In genomic region chr12:79942563-79943131, GRCm38 (mm10) we compare ENCODE assay signal across 12 mouse cellular contexts.
A peak's percentile ranks its signal among the peaks of the same experiment; 100 is the strongest.
DNase-seq lines count a peak whose midpoint lies in the region; ATAC-seq and TF ChIP-seq lines count a peak whose summit lies in the region.
"Had no signal": no experiment of that assay in that cellular context is flagged by ENCODE, and none has a peak within 500 bp of the region (broad histone marks: within the 10 kb centered on the region; RNA-seq: fewer than 3 reads in every experiment).

No protein-coding gene starts in this region.

- DNase-seq in heart, adult 9 months (ENCODE audit: low spot score in 2 of 2), result peak; percentile 68 to 70
- DNase-seq in heart, postnatal 4 days, result no peak
- peak; percentile 62 for DNase-seq in NIH3T3 (ENCODE audit: low read depth)
- DNase-seq in gastrocnemius, adult 2 months, result peak; percentile 68
- DNase-seq in layer of hippocampus, postnatal 14 days (ENCODE audit: low spot score in 2 of 2), result no peak
- no peak for DNase-seq in midbrain, postnatal 0 days (ENCODE audit: low spot score)
- DNase-seq: cerebellum, postnatal 10 days; thymus, adult 18-20 months had no signal

- H3K27me3 ChIP-seq in limb, embryonic 13.5 days, result no peaks in the 10 kb centered on the region
- H3K27me3 ChIP-seq in midbrain, postnatal 0 days (ENCODE audit: insufficient read depth, low read length), result no peaks in the 10 kb centered on the region

- TF ChIP-seq CTCF in gastrocnemius, adult 2 months (IDR thresholded peaks at IDR 0.05), result no peak
- no peak for TF ChIP-seq CTCF in midbrain, postnatal 0 days (IDR thresholded peaks at IDR 0.05)

- peaks cover 42% of the 10 kb centered on the region for H3K4me1 ChIP-seq in limb, embryonic 13.5 days
- H3K4me1 ChIP-seq in midbrain, postnatal 0 days (ENCODE audit: insufficient read depth, low read length), result no peaks in the 10 kb centered on the region

- peak; percentile 45; the same call in 1 of the 2 replicates for ATAC-seq in limb, embryonic 13.5 days (ENCODE audit: low FRiP score, low read depth)
- ATAC-seq in erythroblast, adult 5-6 weeks (replicated peaks; ENCODE audit: low FRiP score, poor library complexity, severe bottlenecking), result no peak
- ATAC-seq in midbrain, postnatal 0 days (ENCODE audit: low FRiP score), result no peak
- ATAC-seq: forebrain, embryonic 14.5 days; hindbrain, postnatal 0 days had no signal

- peak overlapping the region; percentile 79 for H3K27ac ChIP-seq in gastrocnemius, adult 2 months
- peak overlapping the region; percentile 76 for H3K27ac ChIP-seq in limb, embryonic 13.5 days
- H3K27ac ChIP-seq in midbrain, postnatal 0 days (ENCODE audit: low read depth, low read length), result no peak overlapping the region

- 13% methylated on average over 10 of the region's 10 CpGs for WGBS in limb, embryonic 13.5 days
- 66% methylated on average over 10 of the region's 10 CpGs for WGBS in midbrain, postnatal 0 days

- H3K9ac ChIP-seq in limb, embryonic 13.5 days, result no peak overlapping the region
- H3K9ac ChIP-seq in midbrain, postnatal 0 days (replicated peaks; ENCODE audit: low read length, poor library complexity, severe bottlenecking), result no peak overlapping the region

- no peaks in the 10 kb centered on the region for H3K36me3 ChIP-seq in limb, embryonic 13.5 days
- H3K36me3 ChIP-seq in midbrain, postnatal 0 days (ENCODE audit: insufficient read depth, low read length), result no peaks in the 10 kb centered on the region

- intact Hi-C loops in gastrocnemius, adult 2 months (cut with DNase I), result no loop called here

- no peak overlapping the region for H3K4me3 ChIP-seq in gastrocnemius, adult 2 months
- no peak overlapping the region for H3K4me3 ChIP-seq in limb, embryonic 13.5 days
- H3K4me3 ChIP-seq in midbrain, postnatal 0 days (ENCODE audit: low read depth, low read length), result no peak overlapping the region

- H3K4me2 ChIP-seq in limb, embryonic 13.5 days (replicated peaks), result no peak overlapping the region
- no peak overlapping the region for H3K4me2 ChIP-seq in midbrain, postnatal 0 days (ENCODE audit: low read depth, low read length, poor library complexity, severe bottlenecking)

- no peaks in the 10 kb centered on the region for H3K9me3 ChIP-seq in limb, embryonic 13.5 days
- no peaks in the 10 kb centered on the region for H3K9me3 ChIP-seq in midbrain, postnatal 0 days (ENCODE audit: low read length)

Comparison
In these comparisons a context has a peak if more than half of its experiments do, and no peak if none do; other contexts are left out.
1. DNase-seq: peak in heart, adult 9 months (2 of 2), NIH3T3 (single experiment) and gastrocnemius, adult 2 months (single experiment); none in heart, postnatal 4 days (single experiment), layer of hippocampus, postnatal 14 days (0 of 2) and midbrain, postnatal 0 days (single experiment).